Mouse (Mus musculus): Measurements from ENCODE around the gene Btbd2.

Btbd2 gene

DNA sequence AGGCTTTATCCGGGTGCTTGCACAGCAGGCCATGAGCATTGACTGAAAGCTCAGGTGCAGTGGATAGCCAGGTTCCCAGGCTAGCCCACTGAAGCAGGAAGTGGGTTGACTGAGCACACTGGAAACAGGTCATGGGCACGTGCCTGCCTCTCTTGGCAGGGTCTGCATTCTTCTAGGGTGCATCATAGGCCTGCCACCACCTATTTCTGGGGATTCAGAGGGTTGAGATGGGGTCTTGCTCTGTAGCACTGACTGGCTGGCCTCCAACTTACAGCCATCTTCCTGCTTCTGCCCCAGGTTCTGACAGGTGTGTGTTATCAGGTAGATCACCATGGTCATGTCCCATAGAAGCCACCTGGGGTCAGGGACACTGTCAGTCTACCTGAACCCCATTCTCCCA is 51.9 kb downstream of the Btbd2 start:
- no peak for DNase-seq

- DNase-seq, result no peak
Observed at GRCm38 (mm10) chr10:80604001-80604509, 52.8 kb downstream of the Btbd2 start.

DNA sequence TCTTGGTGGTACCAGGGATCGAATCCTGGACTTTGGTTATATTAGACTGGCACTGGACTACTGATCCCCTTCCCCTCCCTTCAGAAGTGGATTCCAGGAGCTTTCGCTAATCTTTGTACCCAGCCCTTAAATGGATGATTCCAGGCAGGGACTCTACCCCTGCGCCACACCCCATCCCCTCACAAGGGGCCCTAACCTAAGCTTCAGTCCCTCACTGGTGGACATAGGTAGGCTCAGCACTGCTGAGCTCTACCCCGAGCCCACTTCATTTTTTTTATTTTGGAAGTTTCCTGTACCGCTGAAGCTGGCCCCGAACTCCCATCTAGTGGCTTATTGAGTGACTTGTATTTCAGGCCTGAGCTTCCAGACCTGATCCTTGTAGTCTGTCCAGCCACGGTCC is 53.5 kb downstream of the Btbd2 start:
- no peak for DNase-seq

DNA sequence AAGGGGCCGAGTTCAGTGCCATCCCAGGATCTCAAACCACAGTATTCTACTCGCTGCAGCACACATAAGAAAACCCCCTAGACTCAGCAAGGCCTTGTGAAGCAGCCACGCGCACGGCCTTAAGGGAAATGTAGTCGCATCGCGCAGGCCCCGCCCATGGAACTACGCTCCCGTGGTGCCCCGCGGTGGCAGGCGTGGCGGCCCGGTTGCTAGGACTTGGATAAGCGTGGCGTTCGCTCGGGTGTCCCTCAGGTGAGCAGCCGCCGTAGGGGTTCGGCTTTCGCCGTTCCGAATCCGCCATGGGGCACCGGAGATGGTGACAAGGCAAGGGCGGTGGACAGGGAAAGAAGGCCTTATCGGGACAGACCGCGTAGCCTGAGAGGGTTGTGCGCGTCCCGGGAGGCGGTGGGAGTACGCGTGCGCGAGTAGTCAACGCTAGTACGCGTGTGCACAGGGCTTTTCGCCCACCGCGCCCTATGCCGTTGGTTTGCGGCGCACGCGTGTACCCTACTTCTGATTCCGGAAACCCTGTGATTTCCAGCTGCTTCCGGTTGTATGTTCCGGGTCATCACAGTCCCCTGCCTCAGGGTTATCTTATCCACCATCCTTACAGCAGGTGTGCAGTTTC is 54.1 kb downstream of the Btbd2 start, which contains the start of the genes Scamp4 and Adat3:
Gene Scamp4 (plus strand): TSS at position 175 of the 628 bp plus-strand sequence.
Gene Adat3 (plus strand): TSS at position 183 of the 628 bp plus-strand sequence.
- DNase-seq, result peak; percentile 97

DNA sequence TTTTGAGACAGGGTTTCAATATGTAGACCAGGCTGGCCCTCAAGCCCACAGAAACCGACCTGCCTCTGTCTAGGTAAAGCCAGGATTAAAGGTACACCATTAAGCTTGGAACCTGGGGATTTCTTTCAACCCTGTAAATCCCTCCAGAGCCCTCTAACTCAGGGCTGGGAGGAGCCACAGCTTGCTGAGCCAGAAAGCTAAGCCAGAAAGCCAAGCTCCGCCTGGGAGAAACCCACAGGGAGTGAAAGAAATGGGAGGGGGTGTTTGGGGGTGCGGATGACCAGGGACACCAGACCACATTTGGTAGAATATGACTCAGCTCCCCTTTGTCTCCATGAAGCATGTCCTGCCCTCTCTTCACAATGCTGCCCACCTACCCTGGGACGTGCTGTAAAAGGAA is 60.6 kb downstream of the Btbd2 start:
- DNase-seq, result no peak

Measured in kidney, postnatal 10 days (tissue).